Mouse (Mus musculus): Measurements from ENCODE around the gene Rnf149.

Gene Rnf149

GRCm38 (mm10) chr1:39576431-39577243 is 568 bp downstream of the Rnf149 start:
- DNase-seq (ENCODE audit: low read depth, low spot score): peak; percentile 50

- no peak for DNase-seq (ENCODE audit: low read depth, low spot score)
Measured at GRCm38 (mm10) chr1:39575778-39576375, 1.3 kb downstream of the Rnf149 start.

- no peak for DNase-seq (ENCODE audit: low read depth, low spot score)
Measured at GRCm38 (mm10) chr1:39573890-39574289, 3.3 kb downstream of the Rnf149 start.

GRCm38 (mm10) chr1:39571653-39572052 is 5.6 kb downstream of the Rnf149 start:
- DNase-seq (ENCODE audit: low read depth, low spot score): no peak

GRCm38 (mm10) chr1:39568079-39568478 is 9.1 kb downstream of the Rnf149 start:
- no peak for DNase-seq (ENCODE audit: low read depth, low spot score)

GRCm38 (mm10) chr1:39564603-39565002 is 12.6 kb downstream of the Rnf149 start:
- no peak for DNase-seq (ENCODE audit: low read depth, low spot score)

- no peak for DNase-seq (ENCODE audit: low read depth, low spot score)
Measured at GRCm38 (mm10) chr1:39563161-39563560, 14.0 kb downstream of the Rnf149 start.

GRCm38 (mm10) chr1:39561920-39562319 is 15.3 kb downstream of the Rnf149 start:
- no peak for DNase-seq (ENCODE audit: low read depth, low spot score)

GRCm38 (mm10) chr1:39559009-39559408 is 18.2 kb downstream of the Rnf149 start:
- DNase-seq (ENCODE audit: low read depth, low spot score): no peak

- DNase-seq (ENCODE audit: low read depth, low spot score): no peak
Measured at GRCm38 (mm10) chr1:39555556-39556415, 21.4 kb downstream of the Rnf149 start.

GRCm38 (mm10) chr1:39549831-39550230 is 27.4 kb downstream of the Rnf149 start:
- no peak for DNase-seq (ENCODE audit: low read depth, low spot score)

- DNase-seq (ENCODE audit: low read depth, low spot score): no peak
Measured at GRCm38 (mm10) chr1:39547238-39547637, 30.0 kb downstream of the Rnf149 start.

GRCm38 (mm10) chr1:39546160-39546866 is 30.9 kb downstream of the Rnf149 start:
- no peak for DNase-seq (ENCODE audit: low read depth, low spot score)

GRCm38 (mm10) chr1:39545589-39545988 is 31.6 kb downstream of the Rnf149 start:
- DNase-seq (ENCODE audit: low read depth, low spot score): no peak

- DNase-seq (ENCODE audit: low read depth, low spot score): no peak
Measured at GRCm38 (mm10) chr1:39540592-39540991, 36.6 kb downstream of the Rnf149 start.

GRCm38 (mm10) chr1:39537631-39538380 is 39.4 kb downstream of the Rnf149 start:
- no peak for DNase-seq (ENCODE audit: low read depth, low spot score)

GRCm38 (mm10) chr1:39536701-39537100 is 40.5 kb downstream of the Rnf149 start:
- DNase-seq (ENCODE audit: low read depth, low spot score): no peak

- peak; percentile 99 for DNase-seq (ENCODE audit: low read depth, low spot score)
Measured at GRCm38 (mm10) chr1:39535515-39536311, 41.5 kb downstream of the Rnf149 start.

GRCm38 (mm10) chr1:39534831-39535230 is 42.4 kb downstream of the Rnf149 start, which contains the start of gene Cnot11:
Cnot11 (plus strand) TSS chr1:39534992.
- no peak for DNase-seq (ENCODE audit: low read depth, low spot score)

- no peak for DNase-seq (ENCODE audit: low read depth, low spot score)
Measured at GRCm38 (mm10) chr1:39533917-39534316, 43.3 kb downstream of the Rnf149 start.

Data from embryo, embryonic 11.5 days (tissue).